Mouse (Mus musculus) lung, postnatal 0 days (tissue): Measurements from ENCODE around the gene Elf2. TPM values are rescaled to one million over a fixed set of nuclear protein-coding genes. Genes with fewer than 3 reads are reported as not detected.

Source experiments
- ATAC-seq: fragments of 200-750 bp; cut with Nextera tagmentation; 2 replicates; pipeline ENCODE4 v1.8.0; 2017; ENCODE audit warnings: moderate library complexity
- DNase-seq: peaks from one replicate; pipeline ENCODE4 v3.0.0-alpha.2; 2016; ENCODE audit warnings: low spot score
- H3K27ac ChIP-seq: fragments of 300-500 bp; sonication (generic); 2 replicates; pipeline ENCODE4 v1.5.1; 2014; ENCODE audit warnings: antibody characterized with exemption, mild to moderate bottlenecking, low read length, mixed read lengths
- H3K27me3 ChIP-seq: fragments of 300-500 bp; sonication (generic); replicated peaks from 2 replicates; pipeline ENCODE4 v1.6.1; 2014; ENCODE audit warnings: low read length, mixed read lengths; ENCODE audit not compliant: insufficient read depth
- H3K36me3 ChIP-seq: fragments of 300-500 bp; sonication (generic); 2 replicates; pipeline ENCODE4 v1.6.1; 2014; ENCODE audit warnings: low read length, mixed read lengths; ENCODE audit not compliant: insufficient read depth
- H3K4me1 ChIP-seq: fragments of 300-500 bp; sonication (generic); 2 replicates; pipeline ENCODE4 v1.6.1; 2014; ENCODE audit warnings: antibody characterized with exemption, low read depth, low read length, mixed read lengths; ENCODE audit not compliant: insufficient read depth
- H3K4me2 ChIP-seq: fragments of 300-500 bp; sonication (generic); replicated peaks from 2 replicates; pipeline ENCODE4 v1.6.1; 2014; ENCODE audit warnings: low read depth, mild to moderate bottlenecking, low read length, moderate library complexity, mixed read lengths
- H3K4me3 ChIP-seq: fragments of 300-500 bp; sonication (generic); 2 replicates; pipeline ENCODE4 v1.5.1; 2014; ENCODE audit warnings: low read depth, low read length
- H3K9ac ChIP-seq: fragments of 300-500 bp; sonication (generic); replicated peaks from 2 replicates; pipeline ENCODE4 v1.6.1; 2014; ENCODE audit warnings: low read depth, mild to moderate bottlenecking
- H3K9me3 ChIP-seq: fragments of 300-500 bp; sonication (generic); 2 replicates; pipeline ENCODE4 v1.6.1; 2016; ENCODE audit warnings: low read length, mixed read lengths
- CTCF ChIP-seq: IDR thresholded peaks from 2 replicates; pipeline ENCODE4 v1.5.1; 2016; ENCODE audit warnings: antibody characterized with exemption, mild to moderate bottlenecking
- EP300 ChIP-seq: IDR thresholded peaks from 2 replicates; pipeline ENCODE4 v1.6.1; 2016; ENCODE audit warnings: antibody characterized with exemption, mild to moderate bottlenecking, control low read depth
- WGBS: fragments of 180-500 bp; shearing (Covaris S2); extraction: QIAGEN DNeasy Blood & Tissue Kit; methylation state at CpG from one replicate; pipeline ENCODE4 v1.1.7; 2014; 5-methylcytosine and 5-hydroxymethylcytosine counted together
- polyA plus RNA-seq: library from polyadenylated mRNA; unstranded; fragments of >200 nt; fragmentation: Nextera tagmentation; extraction: Ambion mirVana; gene quantifications from 2 replicates; pipeline ENCODE4 v1.2.1, GENCODE M21; 2015

Elf2 gene
- polyA plus RNA-seq, 1 experiment from 2014 or later, result 55.8 TPM

GRCm38 (mm10) chr3:51233918-51234751 is 106.3 kb downstream of the Elf2 start:
- ATAC-seq, result peak; percentile 95
- Histone ChIP-seq H3K27me3 (no peaks in the 10 kb centered on the region), H3K27ac (peak overlapping the region; percentile 88), H3K36me3 (no peaks in the 10 kb centered on the region), H3K9me3 (no peaks in the 10 kb centered on the region), H3K4me2 (peak overlapping the region; percentile 14), H3K9ac (no peak overlapping the region), H3K4me3 (no peak overlapping the region), H3K4me1 (peaks cover 4% of the 10 kb centered on the region; the same call in 1 of the 2 replicates)
- WGBS, result 18% methylated on average over 13 of the region's 13 CpGs
- TF ChIP-seq EP300, result peak; percentile 3
- peak; percentile 99 for TF ChIP-seq CTCF
- DNase-seq, result peak; percentile 94

- H3K4me3 ChIP-seq, result no peak overlapping the region
- DNase-seq, result peak; percentile 82
These were observed 107.0 kb downstream of the Elf2 start for GRCm38 (mm10) chr3:51233474-51233873.

GRCm38 (mm10) chr3:51232205-51232910 is 108.1 kb downstream of the Elf2 start:
- Histone ChIP-seq H3K4me1 (peaks cover 4% of the 10 kb centered on the region; the same call in 1 of the 2 replicates), H3K9me3 (no peaks in the 10 kb centered on the region), H3K9ac (no peak overlapping the region), H3K27ac (peak overlapping the region; percentile 88), H3K4me2 (no peak overlapping the region), H3K27me3 (no peaks in the 10 kb centered on the region), H3K36me3 (no peaks in the 10 kb centered on the region), H3K4me3 (no peak overlapping the region)
- TF ChIP-seq CTCF, result no peak
- no peak for TF ChIP-seq EP300
- 66% methylated on average over 3 of the region's 3 CpGs for WGBS
- ATAC-seq (no peak), DNase-seq (no peak)

More at GRCm38 (mm10) chr3:51233474-51233873, 107.0 kb downstream of the Elf2 start:
- no peak overlapping the region for H3K4me2 ChIP-seq
- no peaks in the 10 kb centered on the region for H3K27me3 ChIP-seq
- H3K9ac ChIP-seq, result no peak overlapping the region
- H3K27ac ChIP-seq, result peak overlapping the region; percentile 88
- 41% methylated on average over 5 of the region's 5 CpGs for WGBS
- TF ChIP-seq CTCF (0 out of 2 replicates have a peak, but pooled peaks have one; percentile 5), EP300 (peak; percentile 95)
- H3K9me3 ChIP-seq, result no peaks in the 10 kb centered on the region
- peak; percentile 85 for ATAC-seq
- no peaks in the 10 kb centered on the region for H3K36me3 ChIP-seq
- peaks cover 4% of the 10 kb centered on the region; the same call in 1 of the 2 replicates for H3K4me1 ChIP-seq

- WGBS, result 42% methylated on average over 3 of the region's 3 CpGs
- ATAC-seq, result peak; percentile 16
- peak overlapping the region; percentile 70 for H3K27ac ChIP-seq
- H3K9me3 ChIP-seq, result no peaks in the 10 kb centered on the region
- H3K9ac ChIP-seq, result no peak overlapping the region
- TF ChIP-seq EP300 (peak; percentile 59; the same call in 1 of the 2 replicates), CTCF (no peak)
- H3K36me3 ChIP-seq, result no peaks in the 10 kb centered on the region
- peaks cover 6% of the 10 kb centered on the region; the same call in 1 of the 2 replicates for H3K4me1 ChIP-seq
- H3K4me3 ChIP-seq, result no peak overlapping the region
- no peaks in the 10 kb centered on the region for H3K27me3 ChIP-seq
- no peak overlapping the region for H3K4me2 ChIP-seq
- DNase-seq, result peak; percentile 72
These were observed 109.0 kb downstream of the Elf2 start for GRCm38 (mm10) chr3:51231499-51231898.

GRCm38 (mm10) chr3:51230886-51231285 is 109.6 kb downstream of the Elf2 start:
- no peak overlapping the region for H3K9ac ChIP-seq
- 67% methylated on average over 5 of the region's 5 CpGs for WGBS
- no peaks in the 10 kb centered on the region for H3K36me3 ChIP-seq
- H3K4me2 ChIP-seq, result no peak overlapping the region
- H3K4me1 ChIP-seq, result peaks cover 8% of the 10 kb centered on the region; the same call in 1 of the 2 replicates
- DNase-seq (no peak), ATAC-seq (no peak)
- peak overlapping the region; percentile 70 for H3K27ac ChIP-seq
- H3K27me3 ChIP-seq, result no peaks in the 10 kb centered on the region
- TF ChIP-seq CTCF (no peak), EP300 (no peak)
- H3K9me3 ChIP-seq, result no peaks in the 10 kb centered on the region
- no peak overlapping the region for H3K4me3 ChIP-seq

GRCm38 (mm10) chr3:51230146-51230835 is 110.2 kb downstream of the Elf2 start:
- 0 out of 2 replicates have a peak overlapping the region, but pooled peaks have one; percentile 70 for H3K27ac ChIP-seq

More at GRCm38 (mm10) chr3:51230146-51230835, 110.2 kb downstream of the Elf2 start:
- DNase-seq (no peak), ATAC-seq (no peak)
- TF ChIP-seq EP300, result no peak
- no peak for TF ChIP-seq CTCF
- no peaks in the 10 kb centered on the region for H3K9me3 ChIP-seq
- H3K4me2 ChIP-seq, result no peak overlapping the region
- H3K9ac ChIP-seq, result no peak overlapping the region
- no peaks in the 10 kb centered on the region for H3K36me3 ChIP-seq
- 74% methylated on average over 6 of the region's 6 CpGs for WGBS
- peaks cover 8% of the 10 kb centered on the region; the same call in 1 of the 2 replicates for H3K4me1 ChIP-seq
- no peaks in the 10 kb centered on the region for H3K27me3 ChIP-seq
- H3K4me3 ChIP-seq, result no peak overlapping the region
